Mouse (Mus musculus): ENCODE results near the gene Zic1.

GRCm38 (mm10) chr9:91364127-91364970, 1.3 kb downstream of the Zic1 start:
- TF ChIP-seq POLR2A (IDR thresholded peaks at IDR 0.05; ENCODE audit: insufficient read depth, low read length), result no peak
- no peak for TF ChIP-seq CTCF (IDR thresholded peaks at IDR 0.05; ENCODE audit: low read depth, low read length)

Measured in ES-Bruce4 (cell line).